Mouse (Mus musculus): ENCODE results near the gene Nectin1.

- TF ChIP-seq CTCF (conservative IDR thresholded peaks at IDR 0.05 in 1 of 2, IDR thresholded peaks at IDR 0.05 in 1 of 2; ENCODE audit: low read depth in 2 of 2, low read length in 2 of 2), result no peak
- no peak for TF ChIP-seq NRF1 (IDR thresholded peaks at IDR 0.05; ENCODE audit: low read depth, low read length)
- no peak for TF ChIP-seq BHLHE40 (IDR thresholded peaks at IDR 0.05; ENCODE audit: low read depth, low read length)
- TF ChIP-seq POLR2A (IDR thresholded peaks at IDR 0.05; ENCODE audit: low read depth, low read length), result no peak
- TF ChIP-seq MAX (IDR thresholded peaks at IDR 0.05; ENCODE audit: low read length), result no peak
- TF ChIP-seq SIN3A (IDR thresholded peaks at IDR 0.05; ENCODE audit: low read length), result no peak
- TF ChIP-seq USF1 (IDR thresholded peaks at IDR 0.05; ENCODE audit: low read depth, low read length), result no peak
- TF ChIP-seq PAX5 (IDR thresholded peaks at IDR 0.05; ENCODE audit: low read length), result no peak
- no peak for TF ChIP-seq EP300 (IDR thresholded peaks at IDR 0.05; ENCODE audit: low read length)
- TF ChIP-seq USF2 (conservative IDR thresholded peaks at IDR 0.05; ENCODE audit: low read depth, low read length), result no peak
- TF ChIP-seq POLR2AphosphoS2 (IDR thresholded peaks at IDR 0.05; ENCODE audit: low read depth, low read length), result no peak
Measured at GRCm38 (mm10) chr9:43773521-43773920, 29.7 kb downstream of the Nectin1 start.
